Mouse (Mus musculus): ENCODE measurements around the gene Lrrc43.
A peak's percentile ranks its signal among the peaks of the same experiment; 100 is the strongest.

The Lrrc43 gene

DNA sequence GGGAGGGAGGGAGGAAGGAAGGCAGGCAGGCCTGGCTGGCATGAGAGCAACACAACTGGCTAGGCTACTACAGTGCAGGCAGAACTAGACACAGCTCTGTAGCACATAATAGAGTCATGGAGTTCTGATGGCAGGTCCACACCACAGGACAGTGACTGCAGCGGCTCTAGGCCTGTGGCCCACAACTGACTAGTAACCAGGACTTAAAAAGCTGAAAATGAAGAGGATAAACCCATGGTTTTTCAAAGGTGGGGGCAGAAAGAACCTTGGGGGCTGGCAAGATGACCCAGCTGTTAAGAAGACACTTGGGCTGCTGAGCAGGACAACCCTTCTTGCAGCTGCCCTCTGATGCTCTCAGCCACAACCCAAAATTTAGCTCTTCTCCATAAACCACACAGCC, 32.5 kb downstream of the Lrrc43 start:
- no peak for DNase-seq

DNA sequence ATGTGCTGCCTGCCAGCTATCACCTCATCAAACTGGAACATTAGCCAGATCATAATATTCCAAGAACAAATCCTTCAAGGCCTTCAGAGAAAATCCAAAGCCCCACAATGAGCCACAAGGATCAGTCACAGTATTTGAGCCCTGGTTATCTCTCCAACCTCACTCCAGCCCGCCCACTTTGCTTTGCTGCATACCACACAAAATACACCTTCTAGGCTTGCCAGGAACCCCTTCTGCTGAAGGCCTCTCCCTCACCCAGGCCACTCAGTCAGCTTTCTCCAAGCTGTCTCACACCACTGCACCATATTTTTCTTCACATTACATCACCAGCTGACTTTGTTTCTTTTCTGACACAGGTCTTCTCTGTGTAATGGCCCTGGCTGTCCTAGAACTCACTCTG, 33.1 kb downstream of the Lrrc43 start:
- DNase-seq: no peak

DNA sequence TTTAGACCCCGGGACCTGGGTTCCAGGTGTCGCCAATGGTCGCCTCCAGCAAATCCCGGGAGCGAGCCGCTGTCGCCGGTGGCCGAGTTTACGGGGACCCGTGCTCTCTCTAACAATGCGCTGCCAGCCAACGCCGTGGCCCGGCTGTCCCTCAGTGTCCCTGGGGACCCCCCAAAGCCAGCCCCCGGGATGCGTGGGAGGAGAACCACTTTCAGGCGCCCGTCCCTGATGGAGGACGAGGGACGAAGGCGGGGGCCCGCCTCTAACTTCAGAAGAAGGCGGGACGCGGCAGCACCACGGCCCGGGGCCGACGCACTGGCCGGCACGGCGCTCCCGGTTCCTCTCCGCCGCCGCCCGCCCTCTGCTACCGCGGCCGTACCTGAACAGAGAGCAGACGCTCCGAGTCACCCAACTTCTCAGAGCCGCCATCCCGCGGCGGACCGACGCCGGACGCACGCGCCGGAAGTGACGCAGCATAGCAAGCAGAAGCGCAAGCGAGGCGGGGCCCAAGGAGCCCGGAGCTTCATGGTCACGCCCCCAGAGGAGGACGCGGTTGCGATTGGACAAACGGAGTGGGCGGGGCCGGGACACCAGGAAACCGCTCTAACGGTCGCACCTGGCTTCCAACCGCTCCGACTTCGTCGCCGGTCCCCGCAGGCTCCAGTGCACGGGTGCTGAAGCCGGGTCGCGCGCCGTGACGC, 34.7 kb downstream of the Lrrc43 start, which contains the start of gene Diablo:
Gene Diablo (minus strand): TSS at position 485 of the 701 bp plus-strand sequence.
- peak; percentile 99 for DNase-seq

GRCm38 (mm10) chr5:123524393-123524750, 35.3 kb downstream of the Lrrc43 start:
- no peak for DNase-seq

DNA sequence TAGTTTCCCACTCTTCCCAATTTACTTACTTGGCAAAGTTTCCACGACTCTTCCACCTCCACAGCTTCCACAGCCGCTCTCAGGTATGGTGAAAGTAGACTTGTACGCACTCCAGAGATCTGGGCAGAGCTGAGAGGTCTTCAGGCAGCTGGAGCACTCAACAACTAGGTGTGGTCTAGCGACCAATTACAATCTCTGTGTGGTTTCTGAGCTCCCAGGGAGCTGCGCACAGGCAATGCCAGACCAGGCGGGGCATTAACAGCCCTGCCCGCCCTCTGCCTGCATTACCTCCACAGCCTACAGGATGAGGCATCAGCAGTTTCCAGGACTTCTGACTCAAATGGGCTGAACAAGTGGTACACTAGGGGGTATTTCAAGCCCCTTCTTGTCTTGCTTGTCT, 36.2 kb downstream of the Lrrc43 start, which contains the start of gene Gm49027:
Gene Gm49027 (minus strand): TSS at position 208 of the 400 bp plus-strand sequence.
- DNase-seq: no peak

DNA sequence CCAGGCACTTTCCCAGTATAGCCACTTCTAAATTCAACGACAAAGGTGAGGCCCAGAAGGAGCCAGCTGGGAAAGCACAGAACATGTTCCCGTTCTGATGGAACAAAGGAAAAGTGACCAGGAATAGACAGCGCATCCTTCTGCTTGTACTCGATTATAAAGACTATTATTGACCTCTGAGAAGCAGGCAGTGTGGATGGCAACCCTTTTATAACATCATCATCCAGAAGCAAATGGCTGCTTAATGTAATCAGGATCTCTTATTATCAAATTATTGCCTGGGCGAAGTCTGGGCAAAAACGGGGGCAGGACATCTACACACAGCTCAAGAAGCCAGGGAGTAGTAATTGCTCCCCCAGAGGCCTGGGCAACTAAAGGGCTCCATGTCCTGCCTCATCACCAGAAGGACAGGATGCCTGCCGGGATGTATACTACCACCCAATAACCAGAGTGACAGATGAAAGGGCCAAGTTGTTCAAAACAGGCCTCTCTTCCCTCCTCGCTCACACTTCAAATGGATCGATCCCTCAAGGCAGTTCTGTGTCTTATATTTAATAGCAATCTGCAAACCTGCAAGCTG, 36.9 kb downstream of the Lrrc43 start:
- no peak for DNase-seq

GRCm38 (mm10) chr5:123528641-123529040, 39.5 kb downstream of the Lrrc43 start:
- DNase-seq: no peak

GRCm38 (mm10) chr5:123530056-123530455, 41.0 kb downstream of the Lrrc43 start:
- DNase-seq: no peak

GRCm38 (mm10) chr5:123533801-123534200, 44.7 kb downstream of the Lrrc43 start:
- DNase-seq: no peak

- DNase-seq: no peak
Observed at GRCm38 (mm10) chr5:123555693-123556092, 66.6 kb downstream of the Lrrc43 start.

- DNase-seq: peak; percentile 89 to 93
Observed at GRCm38 (mm10) chr5:123556451-123556850, 67.3 kb downstream of the Lrrc43 start.

All from cerebellum, postnatal 10 days (tissue).